Mouse (Mus musculus) neural tube, embryonic 11.5 days (tissue): ENCODE measurements around the gene Gnb5. TPM values are rescaled to one million over a fixed set of nuclear protein-coding genes. Genes with fewer than 3 reads are reported as not detected.
A peak's percentile ranks its signal among the peaks of the same experiment; 100 is the strongest.

ENCODE experiments used
- ATAC-seq: fragments of 200-750 bp; cut with Nextera tagmentation; 2 replicates; pipeline ENCODE4 v1.8.0; 2017; ENCODE audit warnings: moderate number of reproducible peaks, mild to moderate bottlenecking, moderate TSS enrichment, moderate library complexity; ENCODE audit not compliant: insufficient read depth, low FRiP score, low TSS enrichment
- DNase-seq: peaks from one replicate; pipeline ENCODE4 v3.0.0-alpha.2; 2015; ENCODE audit warnings: low spot score
- H3K27ac ChIP-seq: fragments of 300-500 bp; sonication (generic); 2 replicates; pipeline ENCODE4 v1.5.1; 2014; ENCODE audit warnings: low read depth, mild to moderate bottlenecking, low read length
- H3K27me3 ChIP-seq: fragments of 300-500 bp; sonication (generic); 2 replicates; pipeline ENCODE4 v1.6.1; 2014; ENCODE audit warnings: mild to moderate bottlenecking, low read length, mixed read lengths; ENCODE audit not compliant: control insufficient read depth, insufficient read depth
- H3K36me3 ChIP-seq: fragments of 300-500 bp; sonication (generic); 2 replicates; pipeline ENCODE4 v1.6.1; 2014; ENCODE audit warnings: mild to moderate bottlenecking, low read length, moderate library complexity, mixed read lengths; ENCODE audit not compliant: control insufficient read depth, insufficient read depth
- H3K4me1 ChIP-seq: fragments of 300-500 bp; sonication (generic); 2 replicates; pipeline ENCODE4 v1.6.1; 2014; ENCODE audit warnings: low read length, mixed read lengths; ENCODE audit not compliant: control insufficient read depth, insufficient read depth
- H3K4me2 ChIP-seq: fragments of 300-500 bp; sonication (generic); 2 replicates; pipeline ENCODE4 v1.6.1; 2014; ENCODE audit warnings: low read depth, mild to moderate bottlenecking, moderate library complexity
- H3K4me3 ChIP-seq: fragments of 300-500 bp; sonication (generic); 2 replicates; pipeline ENCODE4 v1.5.1; 2014; ENCODE audit warnings: low read depth, low read length
- H3K9ac ChIP-seq: fragments of 300-500 bp; sonication (generic); 2 replicates; pipeline ENCODE4 v1.6.1; 2014; ENCODE audit warnings: mild to moderate bottlenecking, low read length
- H3K9me3 ChIP-seq: fragments of 300-500 bp; sonication (generic); 2 replicates; pipeline ENCODE4 v1.6.1; 2016; ENCODE audit warnings: low read length; ENCODE audit not compliant: control insufficient read depth
- WGBS: fragments of 180-500 bp; shearing (Covaris S2); extraction: QIAGEN DNeasy Blood & Tissue Kit; methylation state at CpG from one replicate; pipeline ENCODE4 v1.1.7; 2014; 5-methylcytosine and 5-hydroxymethylcytosine counted together
- polyA plus RNA-seq: library from polyadenylated mRNA; unstranded; fragments of >200 nt; fragmentation: Nextera tagmentation; extraction: Ambion mirVana; gene quantifications from 2 replicates; pipeline ENCODE4 v1.2.1, GENCODE M21; 2014

Gene Gnb5
- polyA plus RNA-seq, 1 experiment from 2014 or later: 34.2 TPM

DNA sequence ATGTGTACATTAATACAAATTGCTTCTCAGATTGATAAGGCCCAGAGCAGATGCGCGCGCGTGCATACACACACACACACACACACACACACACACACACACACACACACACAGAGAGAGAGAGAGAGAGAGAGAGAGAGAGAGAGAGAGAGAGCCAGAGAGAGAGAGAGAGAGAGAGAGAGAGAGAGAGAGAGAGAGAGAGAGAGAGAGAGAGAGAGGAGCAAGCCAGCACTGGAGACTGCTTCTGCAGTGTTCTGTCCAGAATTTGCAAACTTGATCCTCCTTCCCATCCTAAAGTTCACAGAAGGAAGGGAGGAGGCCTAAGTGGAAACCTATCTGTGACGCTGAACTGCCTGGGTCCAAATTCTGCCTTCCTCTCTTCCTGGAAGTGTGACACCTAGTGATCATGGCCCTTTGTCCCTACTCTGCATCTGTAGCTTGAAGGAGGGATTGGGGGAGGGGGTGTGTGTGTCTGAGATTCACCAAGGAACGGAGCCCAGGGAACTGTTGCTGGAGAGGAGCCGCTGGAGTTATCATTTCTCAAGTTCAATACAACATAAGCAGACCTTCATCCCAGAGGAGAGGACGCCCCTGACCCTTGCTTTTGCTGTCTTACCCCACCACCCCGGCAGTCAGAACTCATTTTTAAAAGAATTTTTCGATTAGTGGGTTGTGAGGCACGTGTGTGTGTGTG is 7.2 kb downstream of the Gnb5 start:
- H3K4me1 ChIP-seq: peaks cover 9% of the 10 kb centered on the region
- no peaks in the 10 kb centered on the region for H3K27me3 ChIP-seq
- H3K27ac ChIP-seq: no peak overlapping the region
- DNase-seq (peak; percentile 28), ATAC-seq (peak; percentile 18)
- peak overlapping the region; percentile 90 for H3K4me2 ChIP-seq
- H3K36me3 ChIP-seq: no peaks in the 10 kb centered on the region
- WGBS: 30% methylated on average over 10 of the region's 11 CpGs
- no peaks in the 10 kb centered on the region for H3K9me3 ChIP-seq
- H3K4me3 ChIP-seq: peak overlapping the region; percentile 70
- H3K9ac ChIP-seq: peak overlapping the region; percentile 75; the same call in 1 of the 2 replicates

DNA sequence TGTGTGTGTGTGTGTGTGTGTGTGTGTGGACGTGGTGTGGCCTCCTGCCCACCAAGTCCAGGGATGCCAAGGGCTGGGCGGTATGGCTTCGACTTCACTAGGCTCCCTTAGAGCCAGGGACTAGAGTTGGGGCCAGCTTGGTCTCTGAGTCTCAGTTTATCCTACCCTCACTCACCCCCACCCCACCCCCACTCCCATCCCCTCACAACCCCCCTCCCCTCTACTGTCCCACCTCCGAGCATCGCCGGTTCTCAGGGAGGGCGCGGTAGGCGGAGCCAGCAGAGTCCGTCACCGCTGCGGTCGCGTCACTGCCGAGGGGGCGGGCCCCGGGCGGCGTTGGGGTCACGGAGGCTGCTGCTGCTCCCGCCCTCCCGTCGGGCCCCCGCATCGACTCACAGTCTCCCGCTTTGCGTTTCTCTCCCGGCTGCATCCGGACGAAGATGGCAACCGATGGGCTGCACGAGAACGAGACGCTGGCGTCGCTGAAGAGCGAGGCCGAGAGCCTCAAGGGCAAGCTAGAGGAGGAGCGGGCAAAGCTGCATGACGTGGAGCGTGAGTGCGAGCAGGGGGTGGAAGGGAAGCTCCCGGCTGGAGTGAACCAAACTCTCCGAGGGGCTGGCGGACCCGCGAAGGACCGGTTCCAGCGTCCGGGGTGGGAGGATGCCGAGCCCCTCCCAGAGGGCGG is 7.9 kb downstream of the Gnb5 start:
- DNase-seq (peak; percentile 87), ATAC-seq (peak; percentile 88)
- peak overlapping the region; percentile 70 for H3K4me3 ChIP-seq
- WGBS: 0% methylated on average over 52 of the region's 52 CpGs
- peak overlapping the region; percentile 72 for H3K27ac ChIP-seq
- H3K27me3 ChIP-seq: no peaks in the 10 kb centered on the region
- H3K9me3 ChIP-seq: no peaks in the 10 kb centered on the region
- no peaks in the 10 kb centered on the region for H3K36me3 ChIP-seq
- H3K4me2 ChIP-seq: peak overlapping the region; percentile 90
- H3K4me1 ChIP-seq: peaks cover 9% of the 10 kb centered on the region
- H3K9ac ChIP-seq: peak overlapping the region; percentile 75

DNA sequence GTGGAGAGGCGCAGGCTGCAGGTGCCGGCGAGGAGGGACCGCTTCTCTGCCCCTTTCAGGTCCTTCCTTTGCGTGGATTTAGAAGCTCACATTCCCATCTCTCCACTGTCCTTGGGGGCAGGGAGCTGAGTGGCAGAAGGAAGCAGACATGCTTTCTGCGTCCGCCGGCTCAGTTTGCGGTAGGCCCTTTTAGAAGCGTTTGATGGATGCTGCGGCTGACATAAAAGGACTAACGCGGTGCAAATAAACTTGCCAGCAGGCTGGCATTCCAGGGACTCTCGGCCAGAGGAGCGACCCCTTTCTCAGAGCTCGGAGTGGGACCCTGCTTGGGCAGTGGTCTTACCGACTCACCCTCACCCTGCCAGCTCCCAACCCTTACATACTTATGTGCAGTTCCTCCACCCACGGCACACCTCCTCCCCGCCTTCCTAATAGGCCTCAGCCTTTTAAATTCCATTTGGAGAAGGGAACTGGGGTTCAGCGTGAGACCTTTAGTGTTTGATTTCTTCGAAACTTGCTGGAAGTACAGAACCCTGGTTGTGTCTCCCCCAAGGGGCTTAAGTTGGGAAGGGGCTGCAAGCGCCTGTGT is 8.5 kb downstream of the Gnb5 start:
- peak overlapping the region; percentile 75 for H3K9ac ChIP-seq
- no peaks in the 10 kb centered on the region for H3K9me3 ChIP-seq
- ATAC-seq (peak; percentile 39; the same call in 1 of the 2 replicates), DNase-seq (peak; percentile 63)
- no peaks in the 10 kb centered on the region for H3K27me3 ChIP-seq
- H3K4me2 ChIP-seq: peak overlapping the region; percentile 90
- 2% methylated on average over 22 of the region's 22 CpGs for WGBS
- peak overlapping the region; percentile 70 for H3K4me3 ChIP-seq
- no peaks in the 10 kb centered on the region for H3K36me3 ChIP-seq
- H3K27ac ChIP-seq: peak overlapping the region; percentile 72
- H3K4me1 ChIP-seq: peaks cover 9% of the 10 kb centered on the region

DNA sequence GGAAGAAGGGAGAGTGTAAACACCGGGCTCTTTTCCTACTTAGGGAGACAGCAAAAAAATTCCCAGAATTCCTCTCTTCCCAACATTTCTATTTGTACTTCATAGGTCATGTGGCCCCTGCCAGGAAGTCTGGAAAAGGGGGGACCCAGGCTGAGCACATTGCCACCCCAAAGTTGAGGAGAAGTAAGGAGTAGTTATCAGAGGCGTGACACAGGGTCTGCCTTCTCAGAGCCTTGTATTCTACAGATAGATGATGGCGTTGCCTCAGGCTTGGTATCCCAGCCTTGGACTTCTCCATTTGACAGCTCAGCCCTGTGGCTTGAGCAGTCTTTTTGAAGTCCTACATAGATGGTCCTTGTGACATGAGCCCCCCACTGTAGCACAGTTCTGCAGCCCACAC is 9.2 kb downstream of the Gnb5 start:
- no peaks in the 10 kb centered on the region for H3K36me3 ChIP-seq
- WGBS: 76% methylated on average over 3 of the region's 3 CpGs
- DNase-seq (no peak), ATAC-seq (no peak)
- H3K27me3 ChIP-seq: no peaks in the 10 kb centered on the region
- H3K9ac ChIP-seq: peak overlapping the region; percentile 75; the same call in 1 of the 2 replicates
- H3K4me1 ChIP-seq: peaks cover 9% of the 10 kb centered on the region
- H3K27ac ChIP-seq: no peak overlapping the region
- H3K4me3 ChIP-seq: peak overlapping the region; percentile 70
- H3K9me3 ChIP-seq: no peaks in the 10 kb centered on the region
- H3K4me2 ChIP-seq: peak overlapping the region; percentile 90

DNA sequence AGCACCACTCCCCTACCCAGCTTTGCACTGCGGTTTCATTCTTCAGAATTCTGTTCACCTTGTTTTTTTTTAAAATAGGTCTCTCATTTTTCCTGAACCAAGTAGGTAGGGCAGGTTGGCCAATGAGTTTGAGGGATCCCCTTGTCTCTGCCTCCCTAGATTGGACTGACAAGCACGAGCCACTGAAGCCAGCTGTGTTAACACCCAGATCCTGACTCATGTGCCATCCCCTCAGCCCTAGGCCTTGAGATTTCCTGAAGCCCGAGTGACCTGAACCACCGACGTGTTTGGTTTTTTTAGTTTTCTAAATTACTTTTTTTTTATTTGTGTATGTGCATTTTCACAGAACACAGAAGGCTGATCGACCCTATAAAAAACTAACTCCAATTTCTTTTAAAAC is 10.7 kb downstream of the Gnb5 start:
- ATAC-seq (no peak), DNase-seq (no peak)
- Histone ChIP-seq H3K9ac (no peak overlapping the region), H3K4me1 (peaks cover 9% of the 10 kb centered on the region), H3K27ac (no peak overlapping the region), H3K4me3 (no peak overlapping the region), H3K27me3 (no peaks in the 10 kb centered on the region), H3K4me2 (no peak overlapping the region), H3K36me3 (no peaks in the 10 kb centered on the region), H3K9me3 (no peaks in the 10 kb centered on the region)
- 93% methylated on average over 6 of the region's 6 CpGs for WGBS

DNA sequence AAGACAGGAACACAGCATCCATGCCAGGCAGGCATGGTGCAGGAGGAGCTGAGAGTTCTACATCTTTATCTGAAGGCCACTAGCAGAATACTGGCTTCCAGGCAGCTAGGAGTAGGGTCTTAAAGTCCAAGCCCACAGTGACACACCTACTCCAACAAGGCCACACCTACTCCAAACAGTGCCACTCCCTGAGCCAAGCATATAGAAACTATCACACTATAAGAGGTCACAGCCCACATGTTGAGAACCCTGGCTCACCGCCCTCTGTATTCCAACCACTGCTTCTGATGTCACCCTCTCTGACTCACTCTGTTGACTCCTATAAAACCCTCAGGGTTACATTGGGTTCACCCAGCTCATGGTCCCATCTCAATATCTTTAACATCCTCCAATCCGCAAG is 12.1 kb downstream of the Gnb5 start:
- H3K27ac ChIP-seq: no peak overlapping the region
- H3K4me1 ChIP-seq: peaks cover 9% of the 10 kb centered on the region
- no peak overlapping the region for H3K4me3 ChIP-seq
- H3K36me3 ChIP-seq: no peaks in the 10 kb centered on the region
- H3K9me3 ChIP-seq: no peaks in the 10 kb centered on the region
- H3K9ac ChIP-seq: no peak overlapping the region
- DNase-seq: no peak
- H3K4me2 ChIP-seq: no peak overlapping the region
- no peaks in the 10 kb centered on the region for H3K27me3 ChIP-seq
- 92% methylated on average over 2 of the region's 2 CpGs for WGBS
- ATAC-seq: no peak

DNA sequence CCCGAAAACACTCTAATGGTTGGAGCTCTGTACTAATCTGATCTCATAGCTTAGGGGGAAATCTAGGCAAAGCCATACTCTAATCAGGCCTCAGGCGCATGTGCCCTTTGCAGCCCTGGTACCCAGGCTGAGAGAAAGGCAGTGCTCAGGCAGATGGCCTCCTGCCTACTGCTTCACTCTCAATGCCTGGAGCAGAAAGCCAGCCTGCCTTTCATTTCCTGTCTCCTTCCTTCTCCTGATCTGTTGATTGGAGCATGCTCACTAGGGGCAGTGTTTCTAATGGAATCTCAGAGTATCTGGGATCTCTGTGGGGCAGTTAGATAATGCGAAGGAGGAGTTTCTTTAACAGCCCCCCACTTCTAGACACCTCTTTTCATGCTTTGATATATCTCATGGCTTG is 13.3 kb downstream of the Gnb5 start:
- no peak for ATAC-seq
- no peak overlapping the region for H3K27ac ChIP-seq
- WGBS: 80% methylated on average over 3 of the region's 3 CpGs
- H3K4me1 ChIP-seq: peaks cover 9% of the 10 kb centered on the region
- no peak for DNase-seq
- no peak overlapping the region for H3K9ac ChIP-seq
- no peaks in the 10 kb centered on the region for H3K9me3 ChIP-seq
- no peak overlapping the region for H3K4me2 ChIP-seq
- H3K27me3 ChIP-seq: no peaks in the 10 kb centered on the region
- H3K36me3 ChIP-seq: no peaks in the 10 kb centered on the region
- H3K4me3 ChIP-seq: no peak overlapping the region

DNA sequence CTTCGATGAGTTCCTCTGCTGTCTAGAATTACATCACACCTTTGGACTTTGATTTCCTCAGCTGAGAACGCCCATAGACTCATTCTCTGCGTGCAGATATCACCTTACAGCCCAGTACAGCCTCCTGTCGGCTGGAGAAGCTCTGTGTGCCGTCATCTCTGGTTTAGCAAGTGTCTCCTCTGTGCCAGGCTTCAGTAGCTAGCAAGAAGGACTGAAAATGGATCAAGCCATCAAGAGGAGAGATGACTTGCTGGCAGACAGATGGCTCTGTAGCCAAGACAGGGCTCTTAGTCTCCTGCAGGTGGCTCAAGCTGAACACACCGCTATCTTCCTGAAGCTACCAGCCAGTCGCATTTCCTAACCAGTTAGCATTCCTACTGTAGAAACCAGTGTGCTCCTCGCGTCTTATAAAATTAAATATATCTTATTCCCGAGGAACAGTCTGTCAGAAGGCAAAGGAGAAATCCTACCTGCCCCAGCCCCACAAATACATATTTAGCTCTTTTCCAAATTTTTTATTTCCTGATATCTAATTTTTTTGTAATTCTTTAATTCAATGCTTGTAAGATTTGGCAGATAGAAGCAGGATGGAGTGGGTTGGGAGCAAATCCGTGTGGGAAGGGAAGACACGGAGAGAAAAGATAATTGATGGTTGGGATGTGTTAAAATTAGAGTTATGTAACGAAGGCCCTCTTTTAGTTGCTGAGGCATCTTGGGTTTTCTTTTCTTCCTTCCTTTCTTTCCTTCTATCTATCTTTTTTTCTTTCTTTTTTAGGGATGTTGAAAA is 16.2 kb downstream of the Gnb5 start:
- ATAC-seq: no peak

More for the DNA sequence above, 16.2 kb downstream of the Gnb5 start:
- H3K27ac ChIP-seq: no peak overlapping the region
- no peaks in the 10 kb centered on the region for H3K4me1 ChIP-seq
- no peaks in the 10 kb centered on the region for H3K36me3 ChIP-seq
- H3K4me3 ChIP-seq: no peak overlapping the region
- WGBS: 78% methylated on average over 13 of the region's 13 CpGs
- H3K4me2 ChIP-seq: no peak overlapping the region
- no peak for DNase-seq
- no peak overlapping the region for H3K9ac ChIP-seq
- H3K27me3 ChIP-seq: no peaks in the 10 kb centered on the region
- no peaks in the 10 kb centered on the region for H3K9me3 ChIP-seq
